Mouse (Mus musculus) gastrocnemius, postnatal 14 days (tissue): Measurements from ENCODE around the gene Cryga. TPM values are rescaled to one million over a fixed set of nuclear protein-coding genes. Genes with fewer than 3 reads are reported as not detected.

Source experiments
- DNase-seq: peaks from one replicate; pipeline ENCODE4 v3.0.0; 2021; ENCODE audit warnings: mixed read lengths
- intact Hi-C: fragments of 180-260 bp; cut with DNase I; formaldehyde crosslinking; loops from one replicate; pipeline ENCODE4 v1.15.1; 2025; ENCODE audit warnings: low total_unique reads
- long read RNA-seq, 2 experiments: library from polyadenylated mRNA; stranded (forward); transcript quantifications; one replicate each; pipeline ENCODE4 v2.0.0; 2021
- total RNA-seq, 2 experiments: library from RNA; stranded (reverse); gene quantifications; 2 replicates each; pipeline ENCODE4 v1.2.3; 2021

Cryga gene
- total RNA-seq, result not detected
- long read RNA-seq, experiment 1, result 0 reads
- long read RNA-seq, experiment 2, result 0 reads

- intact Hi-C loops, result no loop called here
- no peak for DNase-seq
Observed at GRCm38 (mm10) chr1:65103273-65103672, at the start of gene Cryga. Gene Cryga, minus strand, starts transcription at chr1:65103373.

DNA sequence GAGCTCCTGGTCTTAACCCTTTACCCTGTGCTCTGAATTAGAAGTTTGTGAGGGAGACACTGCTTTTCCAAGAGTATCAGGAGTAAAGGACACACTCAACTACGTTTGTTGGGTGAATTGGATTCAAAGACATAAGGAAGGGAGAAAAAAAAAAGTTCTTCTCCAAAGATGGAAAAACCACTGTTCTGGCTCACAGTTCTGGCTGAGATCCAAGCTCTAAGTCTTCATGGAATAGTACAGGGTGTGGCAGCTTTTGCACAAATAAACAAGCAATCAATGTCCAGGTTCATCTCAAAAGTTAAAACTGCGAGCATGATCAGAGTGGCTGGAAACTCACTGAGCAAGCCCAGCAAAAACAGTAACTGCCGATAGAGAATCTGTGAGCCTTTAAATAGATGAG, 44.8 kb upstream of the Cryga start:
- intact Hi-C loops, result no loop called here
- no peak for DNase-seq

- intact Hi-C loops, result no loop called here
- no peak for DNase-seq
Observed at GRCm38 (mm10) chr1:65147326-65147725, 44.2 kb upstream of the Cryga start.

DNA sequence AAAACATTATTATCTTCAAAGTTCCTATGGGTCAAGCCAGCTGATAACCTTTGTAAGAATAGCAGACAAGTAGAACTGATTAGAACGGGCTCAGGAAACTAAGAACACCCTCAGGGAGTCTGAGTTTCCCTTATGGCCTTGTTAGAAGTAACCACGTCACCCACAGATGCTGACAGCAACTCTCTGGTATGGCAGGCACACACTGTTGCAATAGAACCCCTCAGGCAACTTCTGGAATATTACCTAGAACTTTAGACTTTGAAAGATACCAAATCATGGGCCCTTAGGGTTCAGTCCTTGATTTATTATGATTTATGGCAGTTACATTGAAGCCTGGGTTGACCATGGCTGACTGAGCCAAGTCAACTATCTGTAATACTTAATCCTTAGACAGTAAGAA, 43.4 kb upstream of the Cryga start:
- intact Hi-C loops, result no loop called here
- DNase-seq, result no peak

DNA sequence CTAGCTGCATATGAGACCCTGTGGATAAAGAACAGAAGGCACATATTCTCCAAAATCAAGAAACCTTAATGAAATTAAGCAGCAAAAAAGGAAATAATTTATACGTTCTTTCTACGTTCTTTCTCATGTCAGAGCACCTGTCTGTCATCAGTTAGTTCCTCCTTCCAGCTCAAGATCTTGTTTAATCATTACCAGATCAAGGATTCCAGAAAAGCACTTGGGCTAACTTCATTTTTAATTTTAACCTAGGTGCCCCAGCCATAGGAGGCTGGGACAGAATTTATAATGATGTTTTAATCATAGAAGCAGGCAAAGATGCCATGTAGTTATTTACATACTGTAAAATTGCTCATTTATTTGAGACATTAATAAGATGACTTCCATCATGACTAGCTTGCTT, 41.6 kb upstream of the Cryga start:
- intact Hi-C loops, result no loop called here

GRCm38 (mm10) chr1:65137560-65137959, 34.4 kb upstream of the Cryga start:
- intact Hi-C loops, result no loop called here
- no peak for DNase-seq

More for the DNA sequence above, 41.6 kb upstream of the Cryga start:
- no peak for DNase-seq

GRCm38 (mm10) chr1:65132833-65133232, 29.7 kb upstream of the Cryga start:
- intact Hi-C loops, result no loop called here
- DNase-seq, result no peak

DNA sequence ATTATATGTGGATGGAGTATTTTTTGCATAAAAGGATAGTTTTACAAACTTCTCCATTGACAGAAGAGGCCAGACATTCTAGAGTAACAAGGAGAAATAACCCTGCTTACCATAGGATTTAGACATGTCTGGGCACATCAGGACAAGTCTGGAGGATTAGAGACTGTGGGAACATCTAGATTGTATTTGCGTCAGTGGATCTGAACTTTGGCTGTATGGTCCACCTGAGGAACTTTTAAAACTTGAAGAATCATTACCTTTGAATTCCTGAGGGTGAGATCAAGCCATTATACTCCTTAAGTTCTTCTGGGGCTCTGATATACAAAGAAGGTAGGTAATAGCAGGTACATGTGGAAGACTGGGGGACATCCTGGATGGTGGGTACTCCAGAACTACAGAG, 28.5 kb upstream of the Cryga start:
- intact Hi-C loops, result no loop called here
- DNase-seq, result no peak

DNA sequence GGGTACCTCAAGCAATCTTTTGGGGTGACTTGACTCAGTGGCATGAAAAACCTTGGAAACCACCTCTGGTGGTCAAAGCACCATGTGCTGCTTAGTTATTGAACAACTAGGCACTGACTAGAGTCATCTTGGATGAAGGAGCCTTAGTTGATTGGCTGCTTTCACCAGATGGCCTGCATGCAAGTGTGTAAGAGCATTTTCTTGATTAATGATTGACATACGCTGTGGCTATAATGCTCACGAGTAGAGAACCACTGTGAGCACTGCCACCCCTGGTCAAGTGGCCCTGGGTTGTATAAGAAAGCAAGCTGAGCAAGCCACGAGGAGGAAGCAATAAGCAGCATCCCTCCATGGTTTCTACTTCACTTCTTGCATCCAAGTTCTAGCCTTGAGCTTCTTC, 27.1 kb upstream of the Cryga start:
- no peak for DNase-seq
- intact Hi-C loops, result no loop called here

GRCm38 (mm10) chr1:65129634-65130180, 26.5 kb upstream of the Cryga start:
- intact Hi-C loops, result no loop called here
- DNase-seq, result no peak

- intact Hi-C loops, result no loop called here
- no peak for DNase-seq
Observed at GRCm38 (mm10) chr1:65122574-65123372, 19.6 kb upstream of the Cryga start, which contains the start of gene D630023F18Rik. Gene D630023F18Rik, minus strand, starts transcription at chr1:65123214.

DNA sequence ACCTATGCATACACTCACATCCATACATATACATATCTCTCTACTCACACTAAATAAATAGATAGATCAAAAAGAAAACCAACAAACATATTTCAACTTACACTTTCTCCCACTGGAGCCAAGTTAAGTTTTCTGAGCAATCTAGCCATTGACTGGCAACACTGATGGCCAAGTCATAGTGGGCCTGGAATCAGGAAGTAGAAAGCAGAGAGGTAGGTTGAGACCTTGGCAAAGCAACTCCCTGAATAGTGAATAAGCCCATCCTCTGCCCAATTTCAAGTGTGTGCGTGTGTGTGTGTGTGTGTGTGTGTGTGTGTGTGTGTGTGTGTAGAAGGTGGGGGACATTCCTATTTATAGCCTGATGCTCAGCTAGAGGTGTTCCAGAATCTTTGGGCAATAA, 16.3 kb upstream of the Cryga start, which contains the start of gene Gm28845:
TSS of gene Gm28845 (minus strand) at position 121 of the 400 bp plus-strand sequence.
- DNase-seq, result no peak
- intact Hi-C loops, result loop anchor here (10.0 kb wide), 1 partner anchor 45 kb away; no protein-coding TSS in a partner anchor

DNA sequence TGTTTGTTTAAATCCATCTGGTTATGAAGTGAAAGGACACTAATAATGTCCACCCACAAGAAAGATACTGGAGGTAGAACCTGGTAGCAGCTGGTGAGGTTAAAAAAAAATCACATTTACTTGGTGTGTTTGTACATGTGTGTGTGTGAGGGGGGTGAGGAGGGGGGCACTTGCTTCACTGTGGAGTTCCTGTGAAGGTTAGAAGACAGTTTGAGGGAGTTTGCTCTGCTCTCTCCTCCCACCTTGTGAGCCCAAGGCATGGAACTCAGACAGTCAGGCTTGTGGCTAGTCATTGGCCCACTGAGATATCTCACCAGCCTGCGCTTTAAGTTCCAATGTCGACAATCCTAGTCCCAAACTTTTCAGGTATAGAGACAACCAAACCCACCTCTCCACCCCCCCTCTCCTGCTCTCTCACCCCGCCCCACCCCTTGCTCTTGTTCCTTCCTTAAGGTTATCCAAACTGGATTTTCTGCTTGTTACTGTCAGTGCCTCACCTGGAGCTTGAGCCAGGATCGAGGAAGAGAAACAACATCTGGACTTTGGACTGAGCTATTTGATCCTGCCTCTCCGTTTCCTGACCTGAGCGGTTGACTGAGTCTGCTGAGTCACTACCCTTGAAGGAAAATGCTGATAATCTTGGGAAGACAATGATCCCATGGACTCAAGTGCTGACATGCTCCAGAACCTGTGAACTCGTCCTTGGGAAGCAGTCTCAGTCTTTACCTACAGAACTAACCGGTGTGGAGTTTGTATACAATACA, 15.2 kb upstream of the Cryga start:
- no peak for DNase-seq
- intact Hi-C loops, result loop anchor here (10.0 kb wide), 1 partner anchor 46 kb away; no protein-coding TSS in a partner anchor

GRCm38 (mm10) chr1:65113536-65114172, 10.5 kb upstream of the Cryga start:
- no peak for DNase-seq
- intact Hi-C loops, result loop anchor here (10.0 kb wide), 1 partner anchor 51 kb away; no protein-coding TSS in a partner anchor

- DNase-seq, result no peak
- intact Hi-C loops, result loop anchor here (10.0 kb wide), 1 partner anchor 52 kb away; no protein-coding TSS in a partner anchor
Observed at GRCm38 (mm10) chr1:65112807-65113196, 9.6 kb upstream of the Cryga start.

DNA sequence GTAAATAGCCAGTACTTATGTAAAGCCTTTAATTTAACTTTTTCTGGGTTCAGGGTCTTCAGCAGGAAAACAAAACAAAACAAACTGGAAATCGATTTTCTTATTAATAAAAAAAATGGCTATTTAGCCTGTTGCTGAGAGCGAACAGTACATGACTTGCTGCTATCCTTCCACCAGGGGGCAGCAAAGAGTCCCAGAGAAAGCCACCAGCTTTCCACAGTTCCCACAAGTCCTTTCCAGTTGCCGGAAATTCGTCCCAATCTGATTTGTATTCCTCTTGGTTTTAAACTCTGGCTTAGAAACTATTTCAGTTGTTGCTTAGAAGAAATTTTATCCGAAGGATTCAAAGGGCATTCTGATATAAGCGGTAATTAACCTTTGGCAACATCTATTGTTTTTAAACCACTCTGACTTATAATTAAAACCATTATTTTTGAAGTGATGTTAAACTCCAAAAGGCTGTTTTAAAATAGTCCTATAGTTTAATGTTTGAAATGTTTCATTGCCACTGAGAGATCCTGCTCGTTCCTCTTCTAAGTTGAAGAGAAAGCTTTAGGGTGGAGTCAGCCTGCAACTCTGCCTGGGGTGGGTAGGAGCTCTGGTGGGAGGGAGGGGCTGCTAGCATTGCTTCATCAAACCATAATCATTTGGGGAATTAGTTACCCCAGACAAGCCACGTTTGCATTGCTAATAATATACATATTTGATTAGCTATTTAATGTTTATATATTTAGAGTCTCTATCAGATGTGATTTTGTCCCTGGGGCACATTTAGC, 9.0 kb upstream of the Cryga start:
- DNase-seq, result peak; percentile 69
- intact Hi-C loops, result loop anchor here (10.0 kb wide), 1 partner anchor 53 kb away; no protein-coding TSS in a partner anchor

GRCm38 (mm10) chr1:65109756-65110435, 6.7 kb upstream of the Cryga start:
- intact Hi-C loops, result loop anchor here (5.0 to 10.0 kb wide), 2 partner anchors 55 to 72 kb away; no protein-coding TSS in a partner anchor
- no peak for DNase-seq

- no peak for DNase-seq
- intact Hi-C loops, result loop anchor here (5.0 kb wide), 1 partner anchor 73 kb away; no protein-coding TSS in a partner anchor
Observed at GRCm38 (mm10) chr1:65109196-65109595, 6.0 kb upstream of the Cryga start.
